ENCODE assay signal across 26 mouse cellular contexts in genomic region chr15:83853400-83853811, GRCm38 (mm10).
A peak's percentile ranks its signal among the peaks of the same experiment; 100 is the strongest.
DNase-seq lines count a peak whose midpoint lies in the region; ATAC-seq lines count a peak whose summit lies in the region.
"Had no signal": no experiment of that assay in that cellular context is flagged by ENCODE, and none has a peak within 500 bp of the region (broad histone marks: within the 10 kb centered on the region; RNA-seq: fewer than 3 reads in every experiment).

No protein-coding gene starts in this region.

- no peak overlapping the region for H3K27ac ChIP-seq in forebrain, embryonic 14.5 days (ENCODE audit: low read depth, low read length)
- H3K27ac ChIP-seq in forebrain, embryonic 12.5 days: no peak overlapping the region
- H3K27ac ChIP-seq in hindbrain, embryonic 14.5 days: no peak overlapping the region
- H3K27ac ChIP-seq: embryonic facial prominence, embryonic 10.5 days; heart, embryonic 15.5 days; kidney, embryonic 15.5 days; limb, embryonic 10.5 days; macrophage; neural tube, embryonic 12.5 days; stomach, postnatal 0 days had no signal

- H3K4me3 ChIP-seq in forebrain, embryonic 14.5 days (ENCODE audit: low read depth, low read length): no peak overlapping the region
- H3K4me3 ChIP-seq in forebrain, embryonic 12.5 days (replicated peaks): no peak overlapping the region
- no peak overlapping the region for H3K4me3 ChIP-seq in hindbrain, embryonic 14.5 days (replicated peaks; ENCODE audit: low read length)
- H3K4me3 ChIP-seq: embryonic facial prominence, embryonic 10.5 days; heart, embryonic 15.5 days; kidney, embryonic 15.5 days; limb, embryonic 10.5 days; neural tube, embryonic 12.5 days had no signal

- no peak for ATAC-seq in forebrain, embryonic 14.5 days
- ATAC-seq in forebrain, embryonic 12.5 days (ENCODE audit: low FRiP score): no peak
- no peak for ATAC-seq in hindbrain, embryonic 14.5 days (ENCODE audit: low FRiP score)
- ATAC-seq: activated CD4-positive, CD25-positive, alpha-beta regulatory T cell, adult 4 months; hindbrain, embryonic 16.5 days; intestine, embryonic 16.5 days had no signal

- H3K9me3 ChIP-seq in forebrain, embryonic 14.5 days (replicated peaks; ENCODE audit: control insufficient read depth, low read length): no peaks in the 10 kb centered on the region
- H3K9me3 ChIP-seq in forebrain, embryonic 12.5 days: no peaks in the 10 kb centered on the region
- no peaks in the 10 kb centered on the region for H3K9me3 ChIP-seq in hindbrain, embryonic 14.5 days (ENCODE audit: control insufficient read depth, low read length)
- H3K9me3 ChIP-seq: embryonic facial prominence, embryonic 10.5 days; heart, embryonic 15.5 days; kidney, embryonic 15.5 days; limb, embryonic 10.5 days; neural tube, embryonic 12.5 days had no signal

- peak; percentile 43 for DNase-seq in forebrain, embryonic 14.5 days (ENCODE audit: low spot score)
- peak; percentile 67 for DNase-seq in right cerebral cortex, adult 18-20 months
- no peak for DNase-seq in right cerebral cortex, postnatal 14 days
- peak; percentile 55 to 67 for DNase-seq in layer of hippocampus, postnatal 36 days
- DNase-seq in telencephalon, adult 2 months (ENCODE audit: low read depth, low spot score): peak; percentile 67
- no peak for DNase-seq in lung, postnatal 4 days
- no peak for DNase-seq in hindbrain, embryonic 14.5 days (ENCODE audit: low spot score)
- DNase-seq: adrenal gland, postnatal 14 days; cerebellum, adult 2 months; gastrocnemius, postnatal 25 days; heart, postnatal 4 days; kidney, postnatal 4 days; lung, adult 18-20 months had no signal

- whole genome bisulfite sequencing in forebrain, embryonic 14.5 days: 69% methylated on average over 5 of the region's 5 CpGs
- 78% methylated on average over 5 of the region's 5 CpGs for WGBS in forebrain, embryonic 12.5 days
- 70% methylated on average over 5 of the region's 5 CpGs for WGBS in hindbrain, embryonic 14.5 days

- peaks cover 10% of the 10 kb centered on the region for H3K4me1 ChIP-seq in forebrain, embryonic 14.5 days (ENCODE audit: control insufficient read depth, insufficient read depth, low read length)
- H3K4me1 ChIP-seq in forebrain, embryonic 12.5 days: peaks cover 3% of the 10 kb centered on the region; the same call in 1 of the 2 replicates
- H3K4me1 ChIP-seq in hindbrain, embryonic 14.5 days (replicated peaks; ENCODE audit: control insufficient read depth, insufficient read depth, low read length): peaks cover 8% of the 10 kb centered on the region
- H3K4me1 ChIP-seq: embryonic facial prominence, embryonic 10.5 days; heart, embryonic 15.5 days; kidney, embryonic 15.5 days; limb, embryonic 10.5 days; neural tube, embryonic 12.5 days had no signal

- peaks cover 25% of the 10 kb centered on the region; the same call in 1 of the 2 replicates for H3K36me3 ChIP-seq in forebrain, embryonic 14.5 days (ENCODE audit: control insufficient read depth, insufficient read depth, low read length)
- H3K36me3 ChIP-seq in forebrain, embryonic 12.5 days (replicated peaks): peaks cover 17% of the 10 kb centered on the region
- no peaks in the 10 kb centered on the region for H3K36me3 ChIP-seq in hindbrain, embryonic 14.5 days (replicated peaks; ENCODE audit: control insufficient read depth, insufficient read depth)
- H3K36me3 ChIP-seq: G1E; heart, embryonic 15.5 days; kidney, embryonic 15.5 days; limb, embryonic 10.5 days; neural tube, embryonic 12.5 days had no signal

- no peaks in the 10 kb centered on the region for H3K27me3 ChIP-seq in forebrain, embryonic 14.5 days (replicated peaks; ENCODE audit: control insufficient read depth, insufficient read depth, low read length)
- H3K27me3 ChIP-seq in forebrain, embryonic 12.5 days: no peaks in the 10 kb centered on the region
- no peaks in the 10 kb centered on the region for H3K27me3 ChIP-seq in hindbrain, embryonic 14.5 days (ENCODE audit: control insufficient read depth, insufficient read depth, low read length)
- H3K27me3 ChIP-seq: kidney, embryonic 15.5 days; neural tube, embryonic 12.5 days had no signal

- no peak overlapping the region for H3K9ac ChIP-seq in forebrain, embryonic 14.5 days (ENCODE audit: low read length)
- H3K9ac ChIP-seq in forebrain, embryonic 12.5 days: no peak overlapping the region
- H3K9ac ChIP-seq in hindbrain, embryonic 14.5 days: no peak overlapping the region
- H3K9ac ChIP-seq: heart, embryonic 15.5 days; kidney, embryonic 15.5 days; neural tube, embryonic 12.5 days had no signal

- no peak overlapping the region for H3K4me2 ChIP-seq in forebrain, embryonic 14.5 days (ENCODE audit: low read length)
- H3K4me2 ChIP-seq in forebrain, embryonic 12.5 days: no peak overlapping the region
- H3K4me2 ChIP-seq in hindbrain, embryonic 14.5 days (replicated peaks): no peak overlapping the region
- H3K4me2 ChIP-seq: heart, embryonic 15.5 days; kidney, embryonic 15.5 days; midbrain, embryonic 11.5 days; neural tube, embryonic 12.5 days had no signal

Comparison
In these comparisons a context has a peak if more than half of its experiments do, and no peak if none do; other contexts are left out.
1. DNase-seq: peak in forebrain, embryonic 14.5 days (single experiment), right cerebral cortex, adult 18-20 months (single experiment), layer of hippocampus, postnatal 36 days (2 of 2) and telencephalon, adult 2 months (single experiment); none in right cerebral cortex, postnatal 14 days (single experiment), lung, postnatal 4 days (0 of 2) and hindbrain, embryonic 14.5 days (single experiment).